Mouse (Mus musculus) liver, adult 2 months (tissue): ENCODE results near the gene Wwc2.

Experiments used
- CTCF ChIP-seq: fragments of 200-500 bp; IDR thresholded peaks from 2 replicates; pipeline ENCODE4 v1.5.1; 2011; ENCODE audit warnings: low read depth, low read length, control low read depth
- POLR2A ChIP-seq: fragments of 200-500 bp; IDR thresholded peaks from 2 replicates; pipeline ENCODE4 v1.6.1; 2011; ENCODE audit warnings: low read length, control low read depth; ENCODE audit not compliant: insufficient read depth; ENCODE audit errors: extremely low read depth

GRCm38 (mm10) chr8:47884306-47884705, 106.4 kb downstream of the Wwc2 start:
- TF ChIP-seq CTCF (no peak), POLR2A (no peak)
